Mouse (Mus musculus) E14TG2a.4 (cell line): ENCODE data around the gene Khsrp.

Experiments used
- H3K27me3 ChIP-seq: 2 replicates; pipeline ENCODE4 v1.6.1; 2014; ENCODE audit warnings: low read length, control low read depth; ENCODE audit not compliant: insufficient read depth
- H3K36me3 ChIP-seq: 2 replicates; pipeline ENCODE4 v1.6.1; 2014; ENCODE audit warnings: low read length, control low read depth; ENCODE audit not compliant: insufficient read depth
- H3K4me1 ChIP-seq: replicated peaks from 2 replicates; pipeline ENCODE4 v1.6.1; 2014; ENCODE audit warnings: low read depth, low read length, control low read depth
- H3K4me3 ChIP-seq: replicated peaks from 2 replicates; pipeline ENCODE4 v1.5.1; 2014; ENCODE audit warnings: mild to moderate bottlenecking, low read length
- H3K9me3 ChIP-seq: 2 replicates; pipeline ENCODE4 v1.6.1; 2014; ENCODE audit warnings: low read length, control low read depth
- CTCF ChIP-seq: conservative IDR thresholded peaks from 2 replicates; pipeline ENCODE4 v1.5.1; 2014; ENCODE audit warnings: low read length
- NANOG ChIP-seq: IDR thresholded peaks from 2 replicates; pipeline ENCODE4 v1.6.1; 2014; ENCODE audit warnings: borderline replicate concordance, low read length, mixed read lengths
- POU5F1 ChIP-seq: IDR thresholded peaks from 2 replicates; pipeline ENCODE4 v1.6.1; 2014; ENCODE audit warnings: low read length, borderline replicate concordance

The Khsrp gene

DNA sequence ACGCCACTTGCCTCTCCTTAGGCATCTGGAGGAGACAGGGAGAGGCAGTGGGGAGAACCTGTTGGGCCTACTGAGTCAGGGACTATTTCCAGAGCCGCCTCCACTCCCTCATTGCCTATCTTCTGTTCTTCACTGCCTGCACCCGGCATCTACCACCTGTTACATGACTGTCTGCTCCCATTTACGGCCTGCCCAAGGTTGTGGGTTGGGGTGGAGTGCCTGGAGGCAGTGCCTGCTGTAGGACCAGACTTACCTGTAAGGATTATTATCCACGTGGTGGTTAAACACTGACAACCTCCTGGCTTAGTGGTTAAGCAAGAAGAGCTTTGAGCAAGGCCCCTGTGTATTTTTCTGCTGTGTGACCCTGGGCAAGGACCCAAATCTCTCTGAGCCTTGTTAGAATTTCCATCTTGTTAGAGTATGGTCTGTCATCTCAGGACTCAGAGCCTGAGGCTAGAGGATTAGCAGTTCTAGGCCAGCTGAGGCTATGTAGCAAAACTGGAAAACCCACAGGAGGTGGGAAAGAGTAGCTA lies 56.5 kb downstream of the Khsrp start:
- Histone ChIP-seq H3K4me3 (no peak overlapping the region), H3K9me3 (no peaks in the 10 kb centered on the region), H3K27me3 (peaks cover 7% of the 10 kb centered on the region; the same call in 1 of the 2 replicates), H3K36me3 (no peaks in the 10 kb centered on the region), H3K4me1 (peaks cover 22% of the 10 kb centered on the region)
- TF ChIP-seq CTCF (no peak), POU5F1 (no peak), NANOG (no peak)

DNA sequence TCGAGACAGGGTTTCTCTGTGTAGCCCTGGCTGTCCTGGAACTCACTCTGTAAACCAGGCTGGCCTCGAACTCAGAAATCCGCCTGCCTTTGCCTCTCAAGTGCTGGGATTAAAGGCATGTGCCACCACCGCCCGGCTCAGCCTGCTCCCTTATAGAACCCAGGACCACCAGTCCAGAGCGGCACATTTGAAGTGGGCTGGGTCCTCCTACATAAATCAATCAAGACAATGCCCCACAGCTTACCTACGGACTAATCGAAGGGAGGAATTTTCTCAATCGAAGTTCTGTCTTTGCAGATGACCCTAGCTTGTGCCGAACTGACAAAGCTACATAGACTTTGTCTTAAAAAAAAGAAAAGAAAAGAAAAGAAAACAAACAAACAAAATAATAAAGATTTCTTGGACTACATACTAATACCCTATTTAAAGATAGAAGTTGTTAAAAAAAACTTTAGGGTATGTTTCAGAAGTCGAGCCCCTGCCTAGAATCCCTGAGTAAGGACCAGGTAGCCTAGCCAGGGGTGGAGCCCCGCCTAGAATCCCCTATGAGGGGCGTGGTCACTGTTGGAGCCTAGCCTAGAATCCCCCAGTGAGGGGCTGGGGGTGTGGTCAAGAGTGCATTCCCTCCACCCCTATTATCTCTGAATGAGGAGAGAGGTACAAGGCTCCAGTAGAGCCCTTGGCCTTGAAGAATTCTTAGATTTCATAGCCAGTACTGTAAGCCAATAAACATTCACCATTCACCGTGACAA lies 57.2 kb downstream of the Khsrp start:
- no peaks in the 10 kb centered on the region for H3K36me3 ChIP-seq
- no peak for TF ChIP-seq NANOG
- TF ChIP-seq POU5F1, result no peak
- no peak for TF ChIP-seq CTCF
- no peak overlapping the region for H3K4me3 ChIP-seq
- peaks cover 22% of the 10 kb centered on the region for H3K4me1 ChIP-seq
- H3K27me3 ChIP-seq, result peaks cover 11% of the 10 kb centered on the region
- H3K9me3 ChIP-seq, result no peaks in the 10 kb centered on the region
